Mouse (Mus musculus): ENCODE measurements around the gene Syt15. TPM values are rescaled to one million over a fixed set of nuclear protein-coding genes. Genes with fewer than 3 reads are reported as not detected.
A peak's percentile ranks its signal among the peaks of the same experiment; 100 is the strongest.

Syt15 gene
- total and polyA plus RNA-seq, 2 experiments: 0.09 to 0.12 TPM

DNA sequence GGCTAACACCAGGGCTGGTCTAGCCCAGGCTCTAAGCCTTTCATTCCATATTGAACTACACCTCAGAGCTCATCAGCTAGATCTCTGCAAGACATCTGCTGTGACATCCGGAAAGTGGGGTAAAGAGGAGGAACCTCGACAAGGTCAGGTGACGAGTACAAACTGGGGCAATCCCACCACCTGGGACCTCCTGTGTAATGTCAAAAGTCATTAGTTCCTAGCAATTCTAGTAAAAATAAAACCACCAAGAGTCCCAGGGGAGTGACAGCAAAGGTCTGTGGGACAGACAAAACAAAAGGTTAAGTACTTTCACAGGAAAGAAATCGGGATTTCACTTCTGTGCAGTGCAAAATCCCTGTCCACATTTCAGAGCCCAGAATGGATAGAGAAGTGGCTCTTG is 25.5 kb upstream of the Syt15 start:
- Histone ChIP-seq H3K4me3 (ENCODE audit: insufficient read depth, low read depth, low read length) (no peak overlapping the region), H3K9ac (ENCODE audit: low read depth, low read length) (no peak overlapping the region), H3K27ac (replicated peaks; ENCODE audit: insufficient read depth, low read depth, low read length) (no peak overlapping the region), H3K4me1 (ENCODE audit: control insufficient read depth, insufficient read depth, low read length) (no peaks in the 10 kb centered on the region), H3K27me3 (ENCODE audit: control insufficient read depth, insufficient read depth, low read length) (no peaks in the 10 kb centered on the region), H3K79me2 (ENCODE audit: control insufficient read depth, insufficient read depth, low read length) (no peaks in the 10 kb centered on the region), H3K36me3 (ENCODE audit: control insufficient read depth, insufficient read depth, low read length) (no peaks in the 10 kb centered on the region)
- 83% methylated on average over 4 of the region's 4 CpGs for WGBS
- no peak for TF ChIP-seq CTCF (IDR thresholded peaks at IDR 0.05; ENCODE audit: low read depth, low read length)
- no peak for TF ChIP-seq POLR2A (IDR thresholded peaks at IDR 0.05; ENCODE audit: extremely low read depth, insufficient read depth, low read length)
- no peak for DNase-seq (ENCODE audit: extremely low read depth, low read depth, low spot score)

DNA sequence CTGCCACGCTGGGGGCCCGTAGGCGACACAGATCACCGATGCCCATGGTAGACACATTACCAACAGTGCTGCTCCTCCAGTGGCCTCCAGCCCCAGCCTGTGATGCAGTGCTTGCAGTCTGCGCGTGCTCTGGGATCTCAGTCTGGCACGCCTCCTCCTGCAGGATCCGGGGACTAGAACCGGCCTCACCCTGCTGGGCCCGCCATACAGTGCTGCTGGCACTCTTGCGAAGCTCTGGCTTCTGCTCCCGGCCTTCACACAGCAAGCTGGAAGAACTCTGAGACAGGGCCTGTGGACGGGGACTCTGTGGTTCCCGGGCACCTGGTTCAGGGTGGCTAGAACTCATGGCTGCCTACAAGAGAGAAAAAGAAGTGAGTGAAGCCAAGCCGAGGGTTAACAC is 23.9 kb upstream of the Syt15 start:
- WGBS: 92% methylated on average over 15 of the region's 15 CpGs
- H3K4me3 ChIP-seq (ENCODE audit: insufficient read depth, low read depth, low read length): no peak overlapping the region
- DNase-seq (ENCODE audit: extremely low read depth, low read depth, low spot score): no peak
- no peak overlapping the region for H3K27ac ChIP-seq (replicated peaks; ENCODE audit: insufficient read depth, low read depth, low read length)
- H3K79me2 ChIP-seq (ENCODE audit: control insufficient read depth, insufficient read depth, low read length): no peaks in the 10 kb centered on the region
- H3K9ac ChIP-seq (ENCODE audit: low read depth, low read length): no peak overlapping the region
- H3K36me3 ChIP-seq (ENCODE audit: control insufficient read depth, insufficient read depth, low read length): no peaks in the 10 kb centered on the region
- H3K4me1 ChIP-seq (ENCODE audit: control insufficient read depth, insufficient read depth, low read length): no peaks in the 10 kb centered on the region
- H3K27me3 ChIP-seq (ENCODE audit: control insufficient read depth, insufficient read depth, low read length): peaks cover under 1% of the 10 kb centered on the region; the same call in 1 of the 2 replicates
- TF ChIP-seq POLR2A (IDR thresholded peaks at IDR 0.05; ENCODE audit: extremely low read depth, insufficient read depth, low read length): no peak
- no peak for TF ChIP-seq CTCF (IDR thresholded peaks at IDR 0.05; ENCODE audit: low read depth, low read length)

DNA sequence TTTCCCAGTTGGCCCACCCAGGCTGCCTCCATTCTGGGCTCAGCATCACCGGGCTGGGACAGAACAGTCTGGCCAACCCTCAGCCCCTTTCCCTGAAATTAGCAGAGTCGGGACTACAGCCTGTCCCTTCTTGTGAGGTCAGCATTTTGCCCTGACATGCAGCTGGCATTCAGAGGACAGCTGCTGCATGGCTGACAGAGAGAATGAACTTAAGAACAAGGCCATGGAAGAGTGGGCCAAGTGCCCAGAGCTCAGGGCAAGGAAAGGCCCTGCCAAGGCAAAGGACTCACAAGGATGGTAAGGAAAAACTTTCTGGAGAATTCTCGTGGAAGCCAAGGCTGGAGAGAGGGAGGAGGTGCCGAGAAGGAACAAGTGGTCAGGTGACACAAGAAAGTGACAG is 22.7 kb upstream of the Syt15 start:
- H3K79me2 ChIP-seq (ENCODE audit: control insufficient read depth, insufficient read depth, low read length): no peaks in the 10 kb centered on the region
- TF ChIP-seq CTCF (IDR thresholded peaks at IDR 0.05; ENCODE audit: low read depth, low read length): no peak
- no peak for TF ChIP-seq POLR2A (IDR thresholded peaks at IDR 0.05; ENCODE audit: extremely low read depth, insufficient read depth, low read length)
- DNase-seq (ENCODE audit: extremely low read depth, low read depth, low spot score): peak; percentile 44
- H3K9ac ChIP-seq (ENCODE audit: low read depth, low read length): no peak overlapping the region
- no peaks in the 10 kb centered on the region for H3K4me1 ChIP-seq (ENCODE audit: control insufficient read depth, insufficient read depth, low read length)
- WGBS: 63% methylated on average over 4 of the region's 4 CpGs
- no peak overlapping the region for H3K4me3 ChIP-seq (ENCODE audit: insufficient read depth, low read depth, low read length)
- H3K27ac ChIP-seq (replicated peaks; ENCODE audit: insufficient read depth, low read depth, low read length): no peak overlapping the region
- peaks cover 4% of the 10 kb centered on the region; the same call in 1 of the 2 replicates for H3K27me3 ChIP-seq (ENCODE audit: control insufficient read depth, insufficient read depth, low read length)
- no peaks in the 10 kb centered on the region for H3K36me3 ChIP-seq (ENCODE audit: control insufficient read depth, insufficient read depth, low read length)

DNA sequence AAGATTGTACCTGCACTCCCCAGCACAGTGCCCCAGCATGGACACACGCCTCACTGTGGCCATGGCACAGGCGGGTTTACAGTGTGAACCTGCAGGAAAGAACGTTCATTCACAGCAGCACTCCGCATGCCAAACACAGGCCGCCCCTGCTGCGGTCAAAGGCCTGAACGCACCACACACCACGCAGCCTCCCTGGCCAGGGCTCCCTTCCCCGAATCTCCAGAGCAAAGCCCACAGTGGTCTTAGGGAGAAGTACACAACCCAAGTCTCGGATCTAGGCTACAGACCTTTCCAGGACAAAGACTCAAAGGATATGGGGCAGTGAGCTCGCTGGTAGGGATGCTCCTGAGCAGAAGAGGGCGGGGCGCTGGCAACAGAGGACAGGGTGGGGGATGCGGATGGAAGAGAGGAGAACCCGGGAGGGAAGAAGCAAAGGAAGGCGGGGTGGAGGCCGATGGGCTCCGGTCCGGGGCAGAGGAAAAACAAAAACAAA is 18.6 kb upstream of the Syt15 start:
- no peak overlapping the region for H3K9ac ChIP-seq (ENCODE audit: low read depth, low read length)

DNA sequence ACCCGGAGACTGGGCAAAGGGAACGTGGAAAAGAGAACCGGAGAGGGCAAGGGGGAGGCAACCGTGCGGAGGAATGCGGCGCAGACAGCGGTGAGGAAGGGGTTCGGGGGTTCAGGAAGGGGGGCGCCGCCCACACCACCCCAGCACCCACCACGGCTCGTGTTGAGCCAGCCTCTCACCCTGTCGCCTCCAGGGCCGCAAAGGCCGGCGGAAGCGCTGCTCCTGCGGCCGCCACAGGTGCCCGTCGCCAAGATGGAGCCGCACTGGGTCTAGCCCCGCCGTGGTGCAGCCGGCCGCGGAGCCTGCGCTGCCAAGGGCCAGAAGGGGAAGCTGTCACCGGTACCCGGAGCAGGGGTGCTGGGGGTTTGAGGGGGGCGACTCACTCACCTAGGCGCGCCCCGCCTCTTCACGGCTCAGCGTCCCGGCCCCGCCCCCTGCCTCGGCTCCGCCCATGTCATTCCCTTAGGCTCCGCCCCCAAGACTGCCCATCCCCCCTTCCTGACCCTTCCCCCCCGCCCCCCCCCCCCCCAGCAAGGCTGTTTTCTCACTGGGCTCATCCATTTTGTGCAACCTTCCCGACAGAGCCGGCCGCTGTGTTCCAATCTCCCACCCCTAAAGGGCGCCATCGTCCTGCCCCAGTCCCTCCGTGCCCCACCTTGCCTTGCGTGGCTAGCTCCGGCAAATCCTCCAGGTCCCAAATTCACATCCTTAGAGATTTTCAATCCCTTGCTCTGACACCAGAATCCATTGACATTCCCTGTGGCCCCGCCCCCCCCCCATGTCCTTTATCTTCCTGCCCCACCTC is 18.0 kb upstream of the Syt15 start, which contains the start of gene Gprin2:
Gene Gprin2 (minus strand): TSS at position 423 of the 805 bp plus-strand sequence.
- 8% methylated on average over 38 of the region's 52 CpGs for WGBS
- Histone ChIP-seq H3K27ac (replicated peaks; ENCODE audit: insufficient read depth, low read depth, low read length) (no peak within 1 kb of the TSS), H3K36me3 (ENCODE audit: control insufficient read depth, insufficient read depth, low read length) (no peaks in the 10 kb centered on the region), H3K4me1 (ENCODE audit: control insufficient read depth, insufficient read depth, low read length) (no peaks in the 10 kb centered on the region), H3K79me2 (ENCODE audit: control insufficient read depth, insufficient read depth, low read length) (no peaks in the 10 kb centered on the region), H3K4me3 (ENCODE audit: insufficient read depth, low read depth, low read length) (peak within 1 kb of the TSS; percentile 64), H3K9ac (ENCODE audit: low read depth, low read length) (peak within 1 kb of the TSS; percentile 40), H3K27me3 (ENCODE audit: control insufficient read depth, insufficient read depth, low read length) (peaks cover 4% of the 10 kb centered on the region; the same call in 1 of the 2 replicates)
- no peak for TF ChIP-seq CTCF (IDR thresholded peaks at IDR 0.05; ENCODE audit: low read depth, low read length)
- no peak for TF ChIP-seq POLR2A (IDR thresholded peaks at IDR 0.05; ENCODE audit: extremely low read depth, insufficient read depth, low read length)
- DNase-seq (ENCODE audit: extremely low read depth, low read depth, low spot score): no peak

More for the DNA sequence above, 18.6 kb upstream of the Syt15 start:
- DNase-seq (ENCODE audit: extremely low read depth, low read depth, low spot score): no peak
- Histone ChIP-seq H3K27ac (replicated peaks; ENCODE audit: insufficient read depth, low read depth, low read length) (no peak overlapping the region), H3K27me3 (ENCODE audit: control insufficient read depth, insufficient read depth, low read length) (peaks cover 4% of the 10 kb centered on the region; the same call in 1 of the 2 replicates), H3K4me1 (ENCODE audit: control insufficient read depth, insufficient read depth, low read length) (no peaks in the 10 kb centered on the region), H3K4me3 (ENCODE audit: insufficient read depth, low read depth, low read length) (peak overlapping the region; percentile 64), H3K36me3 (ENCODE audit: control insufficient read depth, insufficient read depth, low read length) (no peaks in the 10 kb centered on the region), H3K79me2 (ENCODE audit: control insufficient read depth, insufficient read depth, low read length) (no peaks in the 10 kb centered on the region)
- 25% methylated on average over 19 of the region's 19 CpGs for WGBS
- TF ChIP-seq CTCF (IDR thresholded peaks at IDR 0.05; ENCODE audit: low read depth, low read length): no peak
- no peak for TF ChIP-seq POLR2A (IDR thresholded peaks at IDR 0.05; ENCODE audit: extremely low read depth, insufficient read depth, low read length)

DNA sequence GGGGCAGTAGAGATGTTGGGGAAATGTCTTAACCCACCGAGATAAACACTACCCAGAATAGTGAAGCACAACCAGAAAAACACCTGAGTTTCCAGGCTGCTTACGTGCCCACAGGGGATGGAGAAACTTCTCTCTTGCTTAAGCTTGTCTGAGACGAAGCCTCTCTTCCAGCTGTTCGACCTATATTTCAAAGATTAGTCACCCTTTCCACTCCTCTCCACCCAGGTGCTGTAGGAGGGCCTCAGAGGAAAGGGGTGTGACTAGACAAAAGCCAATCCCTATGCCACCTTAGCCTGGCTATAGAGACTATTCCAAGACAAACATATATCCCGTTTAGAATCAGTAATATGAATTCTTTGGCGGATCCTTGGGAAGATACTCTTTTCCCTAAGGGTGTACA is 11.4 kb upstream of the Syt15 start:
- Histone ChIP-seq H3K36me3 (ENCODE audit: control insufficient read depth, insufficient read depth, low read length) (no peaks in the 10 kb centered on the region), H3K27me3 (ENCODE audit: control insufficient read depth, insufficient read depth, low read length) (no peaks in the 10 kb centered on the region), H3K79me2 (ENCODE audit: control insufficient read depth, insufficient read depth, low read length) (no peaks in the 10 kb centered on the region), H3K27ac (replicated peaks; ENCODE audit: insufficient read depth, low read depth, low read length) (no peak overlapping the region), H3K4me1 (ENCODE audit: control insufficient read depth, insufficient read depth, low read length) (no peaks in the 10 kb centered on the region), H3K4me3 (ENCODE audit: insufficient read depth, low read depth, low read length) (no peak overlapping the region), H3K9ac (ENCODE audit: low read depth, low read length) (no peak overlapping the region)
- 77% methylated on average over 6 of the region's 6 CpGs for WGBS
- TF ChIP-seq POLR2A (IDR thresholded peaks at IDR 0.05; ENCODE audit: extremely low read depth, insufficient read depth, low read length): no peak
- no peak for TF ChIP-seq CTCF (IDR thresholded peaks at IDR 0.05; ENCODE audit: low read depth, low read length)
- DNase-seq (ENCODE audit: extremely low read depth, low read depth, low spot score): no peak
